Mouse (Mus musculus): ENCODE results near the gene Glis2. TPM values are rescaled to one million over a fixed set of nuclear protein-coding genes. Genes with fewer than 3 reads are reported as not detected.

Gene Glis2
- polyA plus RNA-seq, 1 experiment from 2014 or later, result 12.3 TPM

- Histone ChIP-seq H3K4me2 (ENCODE audit: low read depth, low read length) (no peak overlapping the region), H3K9me3 (replicated peaks; ENCODE audit: control insufficient read depth, low read length) (no peaks in the 10 kb centered on the region), H3K27me3 (ENCODE audit: control insufficient read depth, insufficient read depth, low read length) (no peaks in the 10 kb centered on the region), H3K4me1 (ENCODE audit: control insufficient read depth, insufficient read depth, low read length) (peaks cover 9% of the 10 kb centered on the region), H3K36me3 (ENCODE audit: control insufficient read depth, insufficient read depth) (peaks cover 11% of the 10 kb centered on the region; the same call in 1 of the 2 replicates), H3K4me3 (ENCODE audit: low read length) (no peak overlapping the region), H3K9ac (ENCODE audit: low read length) (no peak overlapping the region), H3K27ac (ENCODE audit: low read length) (no peak overlapping the region)
- WGBS, result 80% methylated on average over 2 of the region's 2 CpGs
- ATAC-seq (replicated peaks; ENCODE audit: extremely low read depth, insufficient read depth, low FRiP score), result no peak
Observed at GRCm38 (mm10) chr16:4663806-4664205, 69.3 kb downstream of the Glis2 start.

- Histone ChIP-seq H3K9me3 (replicated peaks; ENCODE audit: control insufficient read depth, low read length) (no peaks in the 10 kb centered on the region), H3K27ac (ENCODE audit: low read length) (no peak overlapping the region), H3K4me2 (ENCODE audit: low read depth, low read length) (no peak overlapping the region), H3K27me3 (ENCODE audit: control insufficient read depth, insufficient read depth, low read length) (no peaks in the 10 kb centered on the region), H3K4me1 (ENCODE audit: control insufficient read depth, insufficient read depth, low read length) (peaks cover 3% of the 10 kb centered on the region; the same call in 1 of the 2 replicates), H3K36me3 (ENCODE audit: control insufficient read depth, insufficient read depth) (peaks cover 12% of the 10 kb centered on the region; the same call in 1 of the 2 replicates), H3K9ac (ENCODE audit: low read length) (no peak overlapping the region), H3K4me3 (ENCODE audit: low read length) (no peak overlapping the region)
- WGBS, result 93% methylated on average over 2 of the region's 2 CpGs
- no peak for ATAC-seq (replicated peaks; ENCODE audit: extremely low read depth, insufficient read depth, low FRiP score)
Observed at GRCm38 (mm10) chr16:4665726-4666125, 71.2 kb downstream of the Glis2 start.

- peak; percentile 76 for ATAC-seq (replicated peaks; ENCODE audit: extremely low read depth, insufficient read depth, low FRiP score)
- no peak overlapping the region for H3K9ac ChIP-seq (ENCODE audit: low read length)
- H3K36me3 ChIP-seq (ENCODE audit: control insufficient read depth, insufficient read depth), result peaks cover 12% of the 10 kb centered on the region; the same call in 1 of the 2 replicates
- H3K27me3 ChIP-seq (ENCODE audit: control insufficient read depth, insufficient read depth, low read length), result no peaks in the 10 kb centered on the region
- WGBS, result 17% methylated on average over 3 of the region's 3 CpGs
- no peaks in the 10 kb centered on the region for H3K9me3 ChIP-seq (replicated peaks; ENCODE audit: control insufficient read depth, low read length)
- peaks cover 3% of the 10 kb centered on the region; the same call in 1 of the 2 replicates for H3K4me1 ChIP-seq (ENCODE audit: control insufficient read depth, insufficient read depth, low read length)
- H3K27ac ChIP-seq (ENCODE audit: low read length), result no peak overlapping the region
- no peak overlapping the region for H3K4me2 ChIP-seq (ENCODE audit: low read depth, low read length)
- no peak overlapping the region for H3K4me3 ChIP-seq (ENCODE audit: low read length)
Observed at GRCm38 (mm10) chr16:4667190-4667808, 72.8 kb downstream of the Glis2 start.

- Histone ChIP-seq H3K36me3 (ENCODE audit: control insufficient read depth, insufficient read depth) (peaks cover 12% of the 10 kb centered on the region; the same call in 1 of the 2 replicates), H3K9me3 (replicated peaks; ENCODE audit: control insufficient read depth, low read length) (no peaks in the 10 kb centered on the region), H3K27ac (ENCODE audit: low read length) (no peak overlapping the region), H3K4me2 (ENCODE audit: low read depth, low read length) (no peak overlapping the region), H3K9ac (ENCODE audit: low read length) (no peak overlapping the region), H3K4me1 (ENCODE audit: control insufficient read depth, insufficient read depth, low read length) (no peaks in the 10 kb centered on the region), H3K27me3 (ENCODE audit: control insufficient read depth, insufficient read depth, low read length) (no peaks in the 10 kb centered on the region), H3K4me3 (ENCODE audit: low read length) (no peak overlapping the region)
- WGBS, result 61% methylated on average over 5 of the region's 5 CpGs
- no peak for ATAC-seq (replicated peaks; ENCODE audit: extremely low read depth, insufficient read depth, low FRiP score)
Observed at GRCm38 (mm10) chr16:4670317-4670716, 75.8 kb downstream of the Glis2 start.

- H3K4me2 ChIP-seq (ENCODE audit: low read depth, low read length), result no peak overlapping the region
- WGBS, result 83% methylated on average over 4 of the region's 4 CpGs
- H3K36me3 ChIP-seq (ENCODE audit: control insufficient read depth, insufficient read depth), result peaks cover 9% of the 10 kb centered on the region
- ATAC-seq (replicated peaks; ENCODE audit: extremely low read depth, insufficient read depth, low FRiP score), result no peak
- no peaks in the 10 kb centered on the region for H3K27me3 ChIP-seq (ENCODE audit: control insufficient read depth, insufficient read depth, low read length)
- H3K27ac ChIP-seq (ENCODE audit: low read length), result no peak overlapping the region
- H3K9me3 ChIP-seq (replicated peaks; ENCODE audit: control insufficient read depth, low read length), result no peaks in the 10 kb centered on the region
- H3K9ac ChIP-seq (ENCODE audit: low read length), result no peak overlapping the region
- H3K4me1 ChIP-seq (ENCODE audit: control insufficient read depth, insufficient read depth, low read length), result peaks cover 9% of the 10 kb centered on the region
- no peak overlapping the region for H3K4me3 ChIP-seq (ENCODE audit: low read length)
Observed at GRCm38 (mm10) chr16:4674091-4674490, 79.6 kb downstream of the Glis2 start.

Other genes starting within 250 kb of the Glis2 start
- 1.1 and 1.6 TPM in 2 replicates for gene Adcy9, start 174.2 kb upstream of the Glis2 start, polyA plus RNA-seq (2015; fragmentation: Nextera tagmentation; extraction: Ambion mirVana)
- gene Srl, start 52.9 kb upstream of the Glis2 start, polyA plus RNA-seq (2015; fragmentation: Nextera tagmentation; extraction: Ambion mirVana), result 280 and 289 TPM in 2 replicates
- gene Tfap4, start 34.9 kb upstream of the Glis2 start, polyA plus RNA-seq (2015; fragmentation: Nextera tagmentation; extraction: Ambion mirVana), result 5.6 and 8.1 TPM in 2 replicates
- gene Pam16, start 30.3 kb downstream of the Glis2 start, polyA plus RNA-seq (2015; fragmentation: Nextera tagmentation; extraction: Ambion mirVana), result 91.2 and 122 TPM in 2 replicates
- 15.7 and 17.2 TPM in 2 replicates for gene Vasn, start 45.2 kb downstream of the Glis2 start, polyA plus RNA-seq (2015; fragmentation: Nextera tagmentation; extraction: Ambion mirVana)
- 87.5 and 88.7 TPM in 2 replicates for gene Dnaja3, start 45.3 kb downstream of the Glis2 start, polyA plus RNA-seq (2015; fragmentation: Nextera tagmentation; extraction: Ambion mirVana)
- 13.7 TPM in 2 replicates for gene Coro7, start 85.1 kb downstream of the Glis2 start, polyA plus RNA-seq (2015; fragmentation: Nextera tagmentation; extraction: Ambion mirVana)
- gene Nmral1, start 124.6 kb downstream of the Glis2 start, polyA plus RNA-seq (2015; fragmentation: Nextera tagmentation; extraction: Ambion mirVana), result 29.7 and 29.9 TPM in 2 replicates
- 98.1 and 101 TPM in 2 replicates for gene Hmox2, start 131.6 kb downstream of the Glis2 start, polyA plus RNA-seq (2015; fragmentation: Nextera tagmentation; extraction: Ambion mirVana)
- 119 and 136 TPM in 2 replicates for gene Cdip1, start 195.6 kb downstream of the Glis2 start, polyA plus RNA-seq (2015; fragmentation: Nextera tagmentation; extraction: Ambion mirVana)
- 0.26 and 0.49 TPM in 2 replicates for gene 4930562C15Rik, start 240.7 kb downstream of the Glis2 start, polyA plus RNA-seq (2015; fragmentation: Nextera tagmentation; extraction: Ambion mirVana)

Measured in heart, embryonic 16.5 days (tissue).